Mouse (Mus musculus) myocyte (in vitro differentiated cells): Measurements from ENCODE around the gene Dmgdh.

Source experiments
- CEBPB ChIP-seq: IDR thresholded peaks from 2 replicates; pipeline ENCODE4 v1.6.1; 2011; ENCODE audit warnings: mild to moderate bottlenecking, moderate library complexity; ENCODE audit not compliant: poor library complexity, insufficient read depth, severe bottlenecking
- MYOD1 ChIP-seq, 3 experiments: IDR thresholded peaks; one replicate each; pipeline ENCODE4 v1.6.1; 2011; ENCODE audit warnings: control low read depth in 2 of 3, low read depth in 2 of 3, mild to moderate bottlenecking in 2 of 3, moderate library complexity in 1 of 3; ENCODE audit not compliant: insufficient read length in 2 of 3, control insufficient read depth in 1 of 3
- MYOG ChIP-seq, 3 experiments: IDR thresholded peaks; one replicate each; pipeline ENCODE4 v1.6.1; 2011; ENCODE audit warnings: control low read depth in 2 of 3, low read depth in 2 of 3, mild to moderate bottlenecking in 2 of 3; ENCODE audit not compliant: insufficient read length in 2 of 3, control insufficient read depth in 1 of 3, insufficient read depth in 1 of 3
- POLR2A ChIP-seq: IDR thresholded peaks from one replicate; pipeline ENCODE4 v1.6.1; 2011; ENCODE audit warnings: low read depth, mild to moderate bottlenecking, control low read depth, moderate library complexity; ENCODE audit not compliant: insufficient read length
- TCF12 ChIP-seq: IDR thresholded peaks from one replicate; pipeline ENCODE4 v1.6.1; 2011; ENCODE audit warnings: mild to moderate bottlenecking, control low read depth; ENCODE audit not compliant: poor library complexity, insufficient read depth, severe bottlenecking
- TCF3 ChIP-seq: IDR thresholded peaks from one replicate; pipeline ENCODE4 v1.6.1; 2011; ENCODE audit warnings: low read depth, control low read depth; ENCODE audit not compliant: insufficient read length
- USF1 ChIP-seq: IDR thresholded peaks from one replicate; pipeline ENCODE4 v1.6.1; 2011; ENCODE audit warnings: low read depth, mild to moderate bottlenecking, control low read depth, moderate library complexity

DNA sequence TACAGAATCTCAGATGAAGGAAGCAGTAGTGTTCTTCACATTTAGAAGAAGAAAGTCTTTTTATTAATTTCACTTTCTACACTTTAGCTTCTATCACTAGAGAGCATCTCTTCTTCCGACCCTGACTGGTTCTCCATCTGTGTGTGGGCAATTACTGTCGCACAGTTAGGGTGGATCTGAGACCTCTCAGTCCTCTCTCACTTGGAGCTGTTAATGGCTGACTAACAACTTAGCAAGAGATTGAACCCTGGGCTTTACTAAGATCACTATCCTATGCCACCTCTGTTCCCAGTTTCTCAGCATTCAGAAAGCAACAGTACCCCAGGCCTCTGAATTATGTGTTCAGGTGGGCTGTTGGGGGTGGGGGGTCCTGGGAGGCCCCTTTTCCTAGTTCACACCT is 937 bp upstream of the Dmgdh start:
- TF ChIP-seq POLR2A (no peak), USF1 (no peak), CEBPB (no peak), TCF12 (no peak), MYOG (IDR thresholded peaks at IDR 0.05; ENCODE audit: control insufficient read depth in 1 of 3, insufficient read depth in 1 of 3, insufficient read length in 2 of 3, low read depth in 2 of 3) (no peak), MYOD1 (IDR thresholded peaks at IDR 0.05; ENCODE audit: control insufficient read depth in 1 of 3, insufficient read length in 2 of 3, low read depth in 2 of 3) (no peak), TCF3 (no peak)
